Mouse (Mus musculus): Measurements from ENCODE around the gene Kng2.
"Not testable (repeated sequence)": the region's sequence is repeated elsewhere in the genome, so short reads cannot be mapped to it uniquely, and the experiment has no call there.

- not testable (repeated sequence) for TF ChIP-seq CTCF, POLR2A (IDR thresholded peaks at IDR 0.05; ENCODE audit: extremely low read depth, insufficient read depth, low read length)
These were observed 48.2 kb upstream of the Kng2 start for GRCm38 (mm10) chr16:23077516-23077915.
